Mouse (Mus musculus) frontal cortex, postnatal 36 days (tissue): ENCODE measurements around the gene Gm42715.
A peak's percentile ranks its signal among the peaks of the same experiment; 100 is the strongest.
"Not testable (repeated sequence)": the region's sequence is repeated elsewhere in the genome, so short reads cannot be mapped to it uniquely, and the experiment has no call there.

Experiments
- DNase-seq, 2 experiments: peaks; one replicate each; pipeline ENCODE4 v3.0.0; 2022; ENCODE audit warnings: low spot score in 2 of 2

Gm42715 gene

GRCm38 (mm10) chr7:127497382-127497781 lies 22.0 kb upstream of the Gm42715 start:
- DNase-seq: no peak

DNA sequence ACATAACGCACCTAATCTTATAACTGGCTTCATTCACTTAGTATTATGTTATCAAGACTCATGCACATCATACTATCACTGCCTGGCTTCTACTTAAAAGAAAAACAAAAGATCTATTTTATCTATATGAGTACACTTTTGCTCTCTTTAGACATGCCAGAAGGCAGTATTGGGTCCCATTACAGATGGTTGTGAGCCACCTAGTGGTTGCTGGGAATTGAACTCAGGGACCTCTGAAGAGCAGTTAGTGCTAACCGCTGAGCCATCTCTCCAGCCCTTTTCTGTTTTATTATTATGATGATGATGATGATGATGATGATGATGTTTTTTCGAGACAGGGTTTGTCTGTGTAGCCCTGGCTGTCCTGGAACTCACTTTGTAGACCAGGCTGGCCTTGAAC lies 21.0 kb upstream of the Gm42715 start:
- DNase-seq: no peak

DNA sequence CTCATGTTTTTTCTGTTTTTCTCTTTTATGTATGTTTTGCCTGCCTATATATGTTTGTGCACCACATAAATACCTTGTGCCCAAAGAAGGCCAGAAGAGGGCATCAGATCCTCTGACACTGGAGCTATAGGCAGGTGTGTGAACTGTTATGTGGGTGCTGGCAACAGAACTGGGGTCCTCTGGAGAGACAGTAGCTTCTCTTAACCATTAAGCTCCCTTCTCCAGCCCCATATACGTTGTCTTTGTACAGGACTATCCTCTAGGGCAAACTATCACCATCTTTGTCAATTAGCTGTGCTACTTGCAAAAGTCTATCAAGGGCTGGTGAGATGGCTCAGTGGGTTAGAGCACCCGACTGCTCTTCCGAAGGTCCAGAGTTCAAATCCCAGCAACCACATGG lies 11.1 kb upstream of the Gm42715 start:
- no peak for DNase-seq

- not testable (repeated sequence) for DNase-seq
Measured at GRCm38 (mm10) chr7:127509830-127510229, 9.6 kb upstream of the Gm42715 start.

GRCm38 (mm10) chr7:127511241-127511640 lies 8.1 kb upstream of the Gm42715 start:
- no peak for DNase-seq

- DNase-seq: peak; percentile 92 to 97
Measured at GRCm38 (mm10) chr7:127511808-127512230, 7.6 kb upstream of the Gm42715 start, which contains the start of gene Srcap. Gene Srcap (plus strand): TSS chr7:127511983.

GRCm38 (mm10) chr7:127512231-127513015 lies 7.0 kb upstream of the Gm42715 start:
- peak; percentile 84 to 88 for DNase-seq

GRCm38 (mm10) chr7:127513016-127513390 lies 6.4 kb upstream of the Gm42715 start:
- DNase-seq: peak; percentile 12 to 18

GRCm38 (mm10) chr7:127513781-127514180 lies 5.6 kb upstream of the Gm42715 start:
- DNase-seq: no peak

- DNase-seq: no peak
Measured at GRCm38 (mm10) chr7:127515846-127516245, 3.5 kb upstream of the Gm42715 start.

GRCm38 (mm10) chr7:127516344-127516743 lies 3.0 kb upstream of the Gm42715 start:
- DNase-seq: no peak

- DNase-seq: peak in 1 of 2 experiments; percentile 13
Measured at GRCm38 (mm10) chr7:127541671-127542070, 22.3 kb downstream of the Gm42715 start.

DNA sequence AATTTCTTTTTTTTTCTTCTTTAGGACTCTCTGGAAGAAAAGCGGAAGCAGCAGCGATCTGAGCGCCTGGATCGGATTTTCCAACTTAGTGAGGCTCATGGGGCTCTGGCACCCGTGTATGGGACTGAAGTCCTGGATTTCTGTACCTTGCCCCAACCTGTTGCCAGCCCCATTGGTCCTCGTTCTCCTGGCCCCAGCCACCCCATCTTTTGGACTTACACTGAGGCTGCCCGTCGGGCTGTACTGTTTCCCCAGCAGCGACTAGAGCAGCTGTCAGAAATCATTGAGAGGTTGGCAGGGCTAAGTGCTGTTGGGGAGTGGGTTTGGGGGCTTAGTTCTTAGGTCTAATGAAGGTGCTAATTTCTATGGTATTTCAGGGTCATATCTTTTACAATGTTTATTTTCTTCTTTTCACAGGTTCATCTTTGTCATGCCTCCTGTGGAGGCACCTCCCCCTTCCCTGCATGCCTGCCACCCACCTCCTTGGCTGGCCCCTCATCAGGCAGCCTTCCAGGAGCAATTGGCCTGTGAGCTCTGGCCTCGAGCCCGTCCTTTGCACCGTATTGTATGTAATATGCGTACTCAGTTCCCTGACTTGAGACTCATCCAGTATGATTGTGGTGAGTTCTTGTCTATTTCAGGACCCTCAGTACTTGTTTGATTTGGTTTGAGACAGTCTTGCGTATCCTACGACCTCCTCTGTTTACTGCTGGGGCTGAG lies 29.9 kb downstream of the Gm42715 start:
- peak in 1 of 2 experiments; percentile 13 for DNase-seq

- DNase-seq: no peak
Measured at GRCm38 (mm10) chr7:127551558-127551957, 32.2 kb downstream of the Gm42715 start.

- no peak for DNase-seq
Measured at GRCm38 (mm10) chr7:127560580-127560979, 41.2 kb downstream of the Gm42715 start.

GRCm38 (mm10) chr7:127561340-127561858 lies 42.0 kb downstream of the Gm42715 start, which contains the start of gene Tmem265:
Gene Tmem265 (plus strand): TSS chr7:127561390.
- no peak for DNase-seq

GRCm38 (mm10) chr7:127564381-127565150 lies 45.2 kb downstream of the Gm42715 start:
- DNase-seq: no peak

GRCm38 (mm10) chr7:127572895-127573471 lies 53.6 kb downstream of the Gm42715 start, which contains the start of gene Phkg2:
Gene Phkg2 (plus strand): TSS chr7:127573340.
- DNase-seq: peak; percentile 92 to 95

- DNase-seq: no peak
Measured at GRCm38 (mm10) chr7:127573503-127574008, 54.2 kb downstream of the Gm42715 start.

GRCm38 (mm10) chr7:127574115-127574514 lies 54.7 kb downstream of the Gm42715 start:
- no peak for DNase-seq

DNA sequence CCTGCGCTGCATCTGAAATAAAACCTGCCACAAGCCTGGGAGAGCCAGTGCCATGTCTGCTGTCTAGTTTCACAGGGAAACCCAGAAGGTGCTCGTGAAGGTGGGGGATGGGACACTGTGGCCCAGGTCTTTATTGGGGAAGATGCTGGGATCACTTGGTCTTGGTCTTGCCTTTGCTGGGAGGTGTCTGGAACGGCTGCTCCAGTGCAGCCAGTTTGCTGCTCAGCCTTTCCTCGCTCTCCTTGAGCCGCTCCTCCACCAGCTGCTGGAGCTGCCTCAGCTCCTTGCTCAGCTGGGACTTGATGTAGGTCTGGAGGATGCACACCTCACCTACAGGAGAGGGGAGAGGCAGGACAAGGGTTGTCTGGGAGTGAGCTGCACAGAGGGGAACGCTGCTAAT lies 63.9 kb downstream of the Gm42715 start:
- DNase-seq: no peak
